Mouse (Mus musculus) WW6 (cell line): ENCODE measurements around the gene Zbp1.

Experiments
- DNase-seq: peaks from one replicate; pipeline ENCODE4 v3.0.0-alpha.2; 2013; ENCODE audit warnings: low read depth, low spot score

Zbp1 gene

GRCm38 (mm10) chr2:173247197-173247596 is 28.5 kb upstream of the Zbp1 start:
- DNase-seq, result no peak

GRCm38 (mm10) chr2:173246688-173247087 is 28.0 kb upstream of the Zbp1 start:
- no peak for DNase-seq

GRCm38 (mm10) chr2:173245258-173245657 is 26.5 kb upstream of the Zbp1 start:
- DNase-seq, result no peak

- DNase-seq, result no peak
Observed at GRCm38 (mm10) chr2:173244108-173244507, 25.4 kb upstream of the Zbp1 start.

- DNase-seq, result no peak
Observed at GRCm38 (mm10) chr2:173243616-173244015, 24.9 kb upstream of the Zbp1 start.

GRCm38 (mm10) chr2:173242874-173243273 is 24.2 kb upstream of the Zbp1 start:
- no peak for DNase-seq

GRCm38 (mm10) chr2:173240738-173241137 is 22.0 kb upstream of the Zbp1 start:
- no peak for DNase-seq

- DNase-seq, result no peak
Observed at GRCm38 (mm10) chr2:173238522-173238921, 19.8 kb upstream of the Zbp1 start.

- DNase-seq, result no peak
Observed at GRCm38 (mm10) chr2:173235435-173236332, 17.0 kb upstream of the Zbp1 start.

GRCm38 (mm10) chr2:173232766-173233099 is 14.0 kb upstream of the Zbp1 start:
- peak; percentile 42 for DNase-seq

GRCm38 (mm10) chr2:173232065-173232765 is 13.5 kb upstream of the Zbp1 start:
- DNase-seq, result no peak

GRCm38 (mm10) chr2:173229578-173230224 is 11.0 kb upstream of the Zbp1 start:
- peak; percentile 87 for DNase-seq

- DNase-seq, result no peak
Observed at GRCm38 (mm10) chr2:173228567-173228966, 9.8 kb upstream of the Zbp1 start.

GRCm38 (mm10) chr2:173226792-173227191 is 8.1 kb upstream of the Zbp1 start:
- DNase-seq, result no peak

GRCm38 (mm10) chr2:173225906-173226305 is 7.2 kb upstream of the Zbp1 start:
- DNase-seq, result no peak

GRCm38 (mm10) chr2:173224832-173225231 is 6.1 kb upstream of the Zbp1 start:
- DNase-seq, result no peak

- no peak for DNase-seq
Observed at GRCm38 (mm10) chr2:173224097-173224496, 5.4 kb upstream of the Zbp1 start.

GRCm38 (mm10) chr2:173223496-173223895 is 4.8 kb upstream of the Zbp1 start:
- DNase-seq, result no peak

- no peak for DNase-seq
Observed at GRCm38 (mm10) chr2:173220754-173221153, 2.0 kb upstream of the Zbp1 start.

GRCm38 (mm10) chr2:173219256-173219954 is 682 bp upstream of the Zbp1 start:
- no peak for DNase-seq

GRCm38 (mm10) chr2:173217763-173218258 is 912 bp downstream of the Zbp1 start:
- no peak for DNase-seq

GRCm38 (mm10) chr2:173217246-173217645 is 1.5 kb downstream of the Zbp1 start:
- DNase-seq, result no peak
